Mouse (Mus musculus): ENCODE measurements around the gene Cyp8b1. TPM values are rescaled to one million over a fixed set of nuclear protein-coding genes. Genes with fewer than 3 reads are reported as not detected.

Gene Cyp8b1
- polyA plus RNA-seq, 1 experiment from 2014 or later: not detected

GRCm38 (mm10) chr9:121936952-121937351 lies 20.8 kb upstream of the Cyp8b1 start:
- WGBS: 70% methylated on average over 1 of the region's 1 CpGs
- 0 out of 2 replicates have a peak, but pooled peaks have one; percentile 14 for ATAC-seq (ENCODE audit: borderline replicate concordance, extremely low read depth, low FRiP score, low TSS enrichment)
- Histone ChIP-seq H3K9ac (no peak overlapping the region), H3K4me3 (no peak overlapping the region), H3K4me2 (peak overlapping the region; percentile 52; the same call in 1 of the 2 replicates), H3K36me3 (no peaks in the 10 kb centered on the region), H3K27me3 (no peaks in the 10 kb centered on the region), H3K27ac (no peak overlapping the region), H3K4me1 (0 out of 2 replicates have a peak, but pooled peaks cover 3% of the 10 kb centered on the region), H3K9me3 (no peaks in the 10 kb centered on the region)

DNA sequence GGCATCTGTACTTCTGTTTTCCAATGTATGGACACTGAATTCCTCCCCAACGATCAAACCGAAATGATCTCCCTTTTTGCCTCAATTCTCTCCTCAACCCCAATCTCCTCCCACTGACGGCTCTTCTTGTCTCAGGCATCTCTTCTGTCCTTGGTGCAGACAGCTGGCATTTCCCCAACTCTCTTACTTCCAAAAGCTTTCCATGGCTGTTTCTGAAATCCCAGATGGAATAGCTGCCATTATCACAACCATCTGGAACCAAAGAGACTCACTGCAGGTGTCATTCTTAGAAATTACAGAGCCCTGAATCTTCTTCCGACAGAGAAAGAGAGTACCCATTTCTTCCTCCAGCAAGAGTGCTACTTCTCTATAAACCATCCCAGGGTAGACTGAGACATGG lies 18.8 kb upstream of the Cyp8b1 start:
- Histone ChIP-seq H3K9ac (no peak overlapping the region), H3K36me3 (no peaks in the 10 kb centered on the region), H3K4me1 (0 out of 2 replicates have a peak, but pooled peaks cover 3% of the 10 kb centered on the region), H3K27me3 (no peaks in the 10 kb centered on the region), H3K4me2 (no peak overlapping the region), H3K27ac (no peak overlapping the region), H3K4me3 (no peak overlapping the region), H3K9me3 (no peaks in the 10 kb centered on the region)
- 83% methylated on average over 4 of the region's 4 CpGs for WGBS
- no peak for ATAC-seq (ENCODE audit: borderline replicate concordance, extremely low read depth, low FRiP score, low TSS enrichment)

GRCm38 (mm10) chr9:121928498-121928897 lies 12.4 kb upstream of the Cyp8b1 start:
- WGBS: 24% methylated on average over 2 of the region's 2 CpGs
- no peak overlapping the region for H3K9ac ChIP-seq
- no peak overlapping the region for H3K4me2 ChIP-seq
- no peak overlapping the region for H3K4me3 ChIP-seq
- no peak overlapping the region for H3K27ac ChIP-seq
- no peak for ATAC-seq (ENCODE audit: borderline replicate concordance, extremely low read depth, low FRiP score, low TSS enrichment)
- H3K36me3 ChIP-seq: no peaks in the 10 kb centered on the region
- H3K9me3 ChIP-seq: no peaks in the 10 kb centered on the region
- no peaks in the 10 kb centered on the region; the same call in 1 of the 2 replicates for H3K27me3 ChIP-seq
- H3K4me1 ChIP-seq: no peaks in the 10 kb centered on the region

DNA sequence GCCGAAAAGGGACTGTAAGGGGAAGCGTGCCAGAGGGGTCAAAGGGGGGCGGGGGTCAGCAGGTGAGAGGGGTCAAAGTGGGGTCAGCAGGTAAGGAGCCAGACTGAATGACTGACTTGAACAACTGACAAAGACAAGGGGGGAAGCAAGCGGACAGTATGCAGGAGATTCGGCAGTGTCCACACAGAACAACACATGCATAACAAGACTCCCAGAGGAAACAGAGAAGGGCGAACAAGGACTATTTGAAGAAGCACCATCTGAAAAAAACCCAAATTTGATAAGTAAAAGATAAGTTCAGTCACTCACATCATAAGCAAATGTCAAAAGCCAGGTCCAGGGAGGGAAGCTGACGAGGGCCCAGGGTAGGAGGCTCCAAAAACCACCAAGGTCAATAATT lies 11.6 kb upstream of the Cyp8b1 start:
- no peak for ATAC-seq (ENCODE audit: borderline replicate concordance, extremely low read depth, low FRiP score, low TSS enrichment)
- Histone ChIP-seq H3K4me2 (no peak overlapping the region), H3K36me3 (no peaks in the 10 kb centered on the region), H3K4me1 (no peaks in the 10 kb centered on the region), H3K9me3 (no peaks in the 10 kb centered on the region), H3K27ac (no peak overlapping the region), H3K9ac (no peak overlapping the region), H3K27me3 (no peaks in the 10 kb centered on the region; the same call in 1 of the 2 replicates), H3K4me3 (no peak overlapping the region)
- WGBS: 56% methylated on average over 7 of the region's 7 CpGs

- 44% methylated on average over 11 of the region's 11 CpGs for WGBS
- H3K4me1 ChIP-seq: no peaks in the 10 kb centered on the region
- H3K9me3 ChIP-seq: no peaks in the 10 kb centered on the region
Observed at GRCm38 (mm10) chr9:121926634-121927405, 10.7 kb upstream of the Cyp8b1 start.

GRCm38 (mm10) chr9:121925959-121926358 lies 9.9 kb upstream of the Cyp8b1 start:
- H3K9ac ChIP-seq: no peak overlapping the region
- H3K4me1 ChIP-seq: no peaks in the 10 kb centered on the region
- no peak for ATAC-seq (ENCODE audit: borderline replicate concordance, extremely low read depth, low FRiP score, low TSS enrichment)
- no peaks in the 10 kb centered on the region for H3K9me3 ChIP-seq
- no peaks in the 10 kb centered on the region for H3K36me3 ChIP-seq
- H3K27ac ChIP-seq: no peak overlapping the region
- H3K4me3 ChIP-seq: no peak overlapping the region
- 41% methylated on average over 8 of the region's 8 CpGs for WGBS
- no peak overlapping the region for H3K4me2 ChIP-seq
- H3K27me3 ChIP-seq: no peaks in the 10 kb centered on the region; the same call in 1 of the 2 replicates

More at GRCm38 (mm10) chr9:121926634-121927405, 10.7 kb upstream of the Cyp8b1 start:
- Histone ChIP-seq H3K27ac (no peak overlapping the region), H3K4me2 (no peak overlapping the region), H3K9ac (no peak overlapping the region), H3K27me3 (no peaks in the 10 kb centered on the region; the same call in 1 of the 2 replicates), H3K4me3 (no peak overlapping the region), H3K36me3 (no peaks in the 10 kb centered on the region)
- ATAC-seq (ENCODE audit: borderline replicate concordance, extremely low read depth, low FRiP score, low TSS enrichment): no peak

- no peak overlapping the region for H3K9ac ChIP-seq
- H3K27ac ChIP-seq: no peak overlapping the region
- no peaks in the 10 kb centered on the region; the same call in 1 of the 2 replicates for H3K27me3 ChIP-seq
- H3K4me1 ChIP-seq: no peaks in the 10 kb centered on the region
- ATAC-seq (ENCODE audit: borderline replicate concordance, extremely low read depth, low FRiP score, low TSS enrichment): no peak
- 84% methylated on average over 9 of the region's 9 CpGs for WGBS
- no peak overlapping the region for H3K4me3 ChIP-seq
- H3K9me3 ChIP-seq: no peaks in the 10 kb centered on the region
- H3K4me2 ChIP-seq: no peak overlapping the region
- H3K36me3 ChIP-seq: no peaks in the 10 kb centered on the region
Observed at GRCm38 (mm10) chr9:121924901-121925560, 8.9 kb upstream of the Cyp8b1 start.

DNA sequence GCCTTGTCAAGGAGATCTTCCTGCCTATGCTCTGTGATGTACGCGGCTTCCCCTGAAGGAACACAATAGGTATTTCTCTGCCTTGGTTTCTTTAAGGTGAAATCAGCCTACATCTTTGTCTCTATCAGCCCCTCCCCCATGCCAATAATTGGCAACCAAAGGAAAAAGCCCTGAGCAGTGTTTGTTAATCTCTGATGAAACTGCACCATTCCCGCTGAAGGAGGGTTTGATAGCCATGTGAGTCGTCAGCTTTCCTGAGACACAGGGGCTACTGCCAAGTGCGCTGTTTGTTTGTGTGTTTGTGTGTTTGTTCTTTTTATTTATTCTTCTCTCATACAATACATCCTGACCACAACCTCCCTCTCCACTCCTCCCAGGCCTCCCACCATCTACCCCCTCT lies 7.8 kb upstream of the Cyp8b1 start:
- Histone ChIP-seq H3K9me3 (no peaks in the 10 kb centered on the region), H3K27me3 (no peaks in the 10 kb centered on the region; the same call in 1 of the 2 replicates), H3K4me1 (no peaks in the 10 kb centered on the region), H3K4me3 (no peak overlapping the region), H3K9ac (no peak overlapping the region), H3K36me3 (no peaks in the 10 kb centered on the region), H3K27ac (no peak overlapping the region), H3K4me2 (no peak overlapping the region)
- no peak for ATAC-seq (ENCODE audit: borderline replicate concordance, extremely low read depth, low FRiP score, low TSS enrichment)
- 80% methylated on average over 5 of the region's 5 CpGs for WGBS

GRCm38 (mm10) chr9:121923443-121923842 lies 7.3 kb upstream of the Cyp8b1 start:
- Histone ChIP-seq H3K36me3 (no peaks in the 10 kb centered on the region), H3K4me2 (no peak overlapping the region), H3K9me3 (no peaks in the 10 kb centered on the region), H3K27ac (no peak overlapping the region), H3K4me1 (no peaks in the 10 kb centered on the region), H3K27me3 (no peaks in the 10 kb centered on the region; the same call in 1 of the 2 replicates), H3K9ac (no peak overlapping the region), H3K4me3 (no peak overlapping the region)
- ATAC-seq (ENCODE audit: borderline replicate concordance, extremely low read depth, low FRiP score, low TSS enrichment): no peak
- WGBS: 78% methylated on average over 8 of the region's 8 CpGs

GRCm38 (mm10) chr9:121919027-121919501 lies 3.0 kb upstream of the Cyp8b1 start:
- Histone ChIP-seq H3K4me1 (no peaks in the 10 kb centered on the region), H3K9me3 (no peaks in the 10 kb centered on the region), H3K27me3 (no peaks in the 10 kb centered on the region), H3K36me3 (no peaks in the 10 kb centered on the region), H3K9ac (no peak overlapping the region), H3K27ac (no peak overlapping the region), H3K4me2 (no peak overlapping the region), H3K4me3 (no peak overlapping the region)
- no peak for ATAC-seq (ENCODE audit: borderline replicate concordance, extremely low read depth, low FRiP score, low TSS enrichment)
- WGBS: 63% methylated on average over 10 of the region's 10 CpGs

DNA sequence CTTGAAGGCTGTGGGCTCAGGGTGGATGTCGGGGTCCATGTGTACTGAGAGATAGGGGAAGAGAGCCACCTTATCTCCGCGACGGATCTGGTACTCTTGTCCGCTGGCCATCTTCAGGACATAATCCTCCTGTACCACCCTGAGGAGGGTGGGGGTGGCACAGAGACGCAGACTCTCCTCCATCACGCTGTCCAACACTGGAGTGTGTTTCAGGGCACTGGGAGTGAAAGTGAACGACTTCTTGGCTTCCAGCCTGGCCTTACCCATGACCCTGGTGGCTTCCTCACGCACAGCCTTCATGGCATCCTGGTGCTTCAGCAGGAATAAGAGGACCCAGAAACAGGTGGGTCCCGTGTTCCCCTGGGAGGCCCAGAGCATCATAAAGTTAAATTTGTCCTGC lies 1.0 kb downstream of the Cyp8b1 start:
- H3K27ac ChIP-seq: no peak overlapping the region
- ATAC-seq (ENCODE audit: borderline replicate concordance, extremely low read depth, low FRiP score, low TSS enrichment): no peak
- no peak overlapping the region for H3K4me3 ChIP-seq
- H3K4me2 ChIP-seq: no peak overlapping the region
- H3K27me3 ChIP-seq: no peaks in the 10 kb centered on the region
- H3K4me1 ChIP-seq: no peaks in the 10 kb centered on the region
- H3K36me3 ChIP-seq: no peaks in the 10 kb centered on the region
- 80% methylated on average over 10 of the region's 10 CpGs for WGBS
- no peaks in the 10 kb centered on the region for H3K9me3 ChIP-seq
- no peak overlapping the region for H3K9ac ChIP-seq

DNA sequence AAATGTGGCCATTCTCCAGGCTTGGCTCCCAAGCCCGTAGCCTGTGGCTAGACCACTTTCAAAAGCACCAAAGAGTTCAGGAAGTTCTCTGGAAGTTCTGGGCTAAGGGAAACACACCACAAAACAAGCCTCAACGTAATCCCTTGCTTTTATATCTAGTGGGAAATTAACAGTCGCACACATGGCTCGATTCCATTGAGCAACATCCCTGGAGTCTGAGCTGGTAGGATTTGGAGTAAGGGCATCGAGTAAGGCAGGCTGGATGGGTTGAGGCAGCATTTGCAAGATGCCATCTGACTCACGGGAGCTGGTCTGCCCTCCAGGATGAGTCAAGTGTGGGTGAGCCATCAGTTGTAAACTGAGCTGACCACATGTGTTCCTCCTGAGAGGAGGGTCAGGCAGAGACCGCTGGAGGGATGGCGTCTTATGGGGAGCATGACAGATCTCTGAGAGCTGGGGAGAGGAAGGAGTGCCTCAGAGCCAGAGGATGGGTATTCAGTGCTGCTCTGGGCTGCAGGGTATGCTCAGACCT lies 1.8 kb downstream of the Cyp8b1 start:
- WGBS: 74% methylated on average over 8 of the region's 8 CpGs

More for the DNA sequence above, 1.8 kb downstream of the Cyp8b1 start:
- Histone ChIP-seq H3K27ac (no peak overlapping the region), H3K4me2 (no peak overlapping the region), H3K9ac (no peak overlapping the region), H3K4me3 (no peak overlapping the region), H3K36me3 (no peaks in the 10 kb centered on the region), H3K9me3 (no peaks in the 10 kb centered on the region), H3K4me1 (no peaks in the 10 kb centered on the region), H3K27me3 (no peaks in the 10 kb centered on the region)
- no peak for ATAC-seq (ENCODE audit: borderline replicate concordance, extremely low read depth, low FRiP score, low TSS enrichment)

Measured in lung, embryonic 15.5 days (tissue).